Mouse (Mus musculus) forebrain, embryonic 11.5 days (tissue): ENCODE measurements around the gene Tra2a. TPM values are rescaled to one million over a fixed set of nuclear protein-coding genes. Genes with fewer than 3 reads are reported as not detected.

Experiments
- ATAC-seq: fragments of 200-750 bp; cut with Nextera tagmentation; replicated peaks from 2 replicates; pipeline ENCODE4 v1.8.0; 2017; ENCODE audit warnings: moderate TSS enrichment; ENCODE audit not compliant: low FRiP score
- DNase-seq: peaks from one replicate; pipeline ENCODE4 v3.0.0-alpha.2; 2017; ENCODE audit warnings: low spot score
- H3K27ac ChIP-seq: fragments of 300-500 bp; sonication (generic); 2 replicates; pipeline ENCODE4 v1.5.1; 2014; ENCODE audit warnings: low read depth, low read length
- H3K27me3 ChIP-seq: fragments of 300-500 bp; sonication (generic); 2 replicates; pipeline ENCODE4 v1.6.1; 2014; ENCODE audit warnings: mild to moderate bottlenecking, low read length, mixed read lengths; ENCODE audit not compliant: control insufficient read depth, insufficient read depth
- H3K36me3 ChIP-seq: fragments of 300-500 bp; sonication (generic); 2 replicates; pipeline ENCODE4 v1.6.1; 2014; ENCODE audit warnings: mild to moderate bottlenecking, low read length, moderate library complexity, mixed read lengths; ENCODE audit not compliant: control insufficient read depth, insufficient read depth
- H3K4me1 ChIP-seq: fragments of 300-500 bp; sonication (generic); replicated peaks from 2 replicates; pipeline ENCODE4 v1.6.1; 2014; ENCODE audit warnings: low read length, mixed read lengths; ENCODE audit not compliant: control insufficient read depth, insufficient read depth
- H3K4me2 ChIP-seq: fragments of 300-500 bp; sonication (generic); 2 replicates; pipeline ENCODE4 v1.6.1; 2014; ENCODE audit warnings: low read depth, mild to moderate bottlenecking, low read length, moderate library complexity, mixed read lengths; ENCODE audit not compliant: severe bottlenecking
- H3K4me3 ChIP-seq: fragments of 300-500 bp; sonication (generic); 2 replicates; pipeline ENCODE4 v1.5.1; 2014; ENCODE audit warnings: low read depth, low read length
- H3K9ac ChIP-seq: fragments of 300-500 bp; sonication (generic); 2 replicates; pipeline ENCODE4 v1.6.1; 2014; ENCODE audit warnings: low read length
- H3K9me3 ChIP-seq: fragments of 300-500 bp; sonication (generic); 2 replicates; pipeline ENCODE4 v1.6.1; 2016; ENCODE audit warnings: low read length, mixed read lengths; ENCODE audit not compliant: control insufficient read depth
- WGBS: fragments of 180-500 bp; shearing (Covaris S2); extraction: QIAGEN DNeasy Blood & Tissue Kit; methylation state at CpG from one replicate; pipeline ENCODE4 v1.1.7; 2014; 5-methylcytosine and 5-hydroxymethylcytosine counted together
- polyA plus RNA-seq: library from polyadenylated mRNA; unstranded; fragments of >200 nt; fragmentation: Nextera tagmentation; extraction: Ambion mirVana; gene quantifications from 2 replicates; pipeline ENCODE4 v1.2.1, GENCODE M21; 2014

Gene Tra2a
- polyA plus RNA-seq, 1 experiment from 2014 or later = 68.5 TPM

- Histone ChIP-seq H3K4me2 (no peak overlapping the region), H3K36me3 (no peaks in the 10 kb centered on the region), H3K9ac (no peak overlapping the region), H3K4me1 (peaks cover 3% of the 10 kb centered on the region), H3K9me3 (no peaks in the 10 kb centered on the region), H3K4me3 (no peak overlapping the region), H3K27ac (no peak overlapping the region), H3K27me3 (no peaks in the 10 kb centered on the region)
- 88% methylated on average over 3 of the region's 3 CpGs for WGBS
- ATAC-seq (no peak), DNase-seq (no peak)
Measured at GRCm38 (mm10) chr6:49225728-49226123, 38.1 kb downstream of the Tra2a start.

- Histone ChIP-seq H3K27ac (no peak overlapping the region), H3K27me3 (no peaks in the 10 kb centered on the region), H3K9me3 (no peaks in the 10 kb centered on the region), H3K36me3 (no peaks in the 10 kb centered on the region), H3K9ac (no peak overlapping the region), H3K4me2 (no peak overlapping the region), H3K4me1 (peaks cover 5% of the 10 kb centered on the region), H3K4me3 (no peak overlapping the region)
- 72% methylated on average over 11 of the region's 11 CpGs for WGBS
- no peak for ATAC-seq
- no peak for DNase-seq
Measured at GRCm38 (mm10) chr6:49224923-49225727, 38.7 kb downstream of the Tra2a start.

- DNase-seq = no peak
- H3K4me3 ChIP-seq = no peak overlapping the region
Measured at GRCm38 (mm10) chr6:49221906-49222305, 41.9 kb downstream of the Tra2a start.

GRCm38 (mm10) chr6:49219920-49220604 is 43.8 kb downstream of the Tra2a start:
- no peaks in the 10 kb centered on the region for H3K36me3 ChIP-seq
- H3K9me3 ChIP-seq = no peaks in the 10 kb centered on the region
- H3K4me3 ChIP-seq = peak overlapping the region; percentile 26
- DNase-seq = peak; percentile 75
- peak overlapping the region; percentile 60 for H3K9ac ChIP-seq
- under 1% methylated on average over 16 of the region's 16 CpGs for WGBS
- peaks cover 6% of the 10 kb centered on the region for H3K4me1 ChIP-seq
- peak; percentile 8; the same call in 1 of the 2 replicates for ATAC-seq
- H3K27me3 ChIP-seq = no peaks in the 10 kb centered on the region
- peak overlapping the region; percentile 84 for H3K27ac ChIP-seq
- H3K4me2 ChIP-seq = peak overlapping the region; percentile 56

More at GRCm38 (mm10) chr6:49221906-49222305, 41.9 kb downstream of the Tra2a start:
- Histone ChIP-seq H3K4me1 (peaks cover 6% of the 10 kb centered on the region), H3K9ac (peak overlapping the region; percentile 3; the same call in 1 of the 2 replicates), H3K4me2 (0 out of 2 replicates have a peak overlapping the region, but pooled peaks have one; percentile 18), H3K9me3 (no peaks in the 10 kb centered on the region), H3K27ac (peak overlapping the region; percentile 9; the same call in 1 of the 2 replicates), H3K27me3 (no peaks in the 10 kb centered on the region), H3K36me3 (no peaks in the 10 kb centered on the region)
- under 1% methylated on average over 7 of the region's 7 CpGs for WGBS
- no peak for ATAC-seq

- H3K36me3 ChIP-seq = no peaks in the 10 kb centered on the region
- peaks cover 6% of the 10 kb centered on the region for H3K4me1 ChIP-seq
- H3K9ac ChIP-seq = no peak overlapping the region
- WGBS = 5% methylated on average over 4 of the region's 4 CpGs
- no peaks in the 10 kb centered on the region for H3K27me3 ChIP-seq
- H3K27ac ChIP-seq = no peak overlapping the region
- H3K4me2 ChIP-seq = no peak overlapping the region
- H3K4me3 ChIP-seq = no peak overlapping the region
- no peak for DNase-seq
- H3K9me3 ChIP-seq = no peaks in the 10 kb centered on the region
- no peak for ATAC-seq
Measured at GRCm38 (mm10) chr6:49219001-49219560, 44.8 kb downstream of the Tra2a start.

GRCm38 (mm10) chr6:49218275-49218802 is 45.5 kb downstream of the Tra2a start:
- Histone ChIP-seq H3K27ac (peak overlapping the region; percentile 8; the same call in 1 of the 2 replicates), H3K36me3 (no peaks in the 10 kb centered on the region), H3K4me3 (peak overlapping the region; percentile 57), H3K9ac (peak overlapping the region; percentile 71), H3K4me1 (peaks cover 6% of the 10 kb centered on the region), H3K4me2 (peak overlapping the region; percentile 74), H3K27me3 (no peaks in the 10 kb centered on the region), H3K9me3 (no peaks in the 10 kb centered on the region)
- DNase-seq (no peak), ATAC-seq (no peak)
- WGBS = under 1% methylated on average over 31 of the region's 31 CpGs

GRCm38 (mm10) chr6:49217581-49218274 is 46.1 kb downstream of the Tra2a start:
- Histone ChIP-seq H3K27me3 (no peaks in the 10 kb centered on the region), H3K36me3 (no peaks in the 10 kb centered on the region), H3K4me1 (peaks cover 8% of the 10 kb centered on the region), H3K27ac (peak overlapping the region; percentile 96), H3K9me3 (no peaks in the 10 kb centered on the region), H3K4me3 (peak overlapping the region; percentile 57), H3K9ac (peak overlapping the region; percentile 86), H3K4me2 (peak overlapping the region; percentile 74)
- DNase-seq = peak; percentile 99
- WGBS = under 1% methylated on average over 56 of the region's 56 CpGs
- peak; percentile 87 for ATAC-seq
